Mouse (Mus musculus) midbrain, embryonic 12.5 days (tissue): ENCODE measurements at regions not wholly inside any gene's neighbourhood (a gene's known extent, or its start where the extent isn't known, plus 50 kb on each side); places are given as distances from the start of the nearest gene placed in this dataset.

Source experiments
- ATAC-seq: fragments of 200-750 bp; cut with Nextera tagmentation; 2 replicates; pipeline ENCODE4 v1.8.0; 2017; ENCODE audit warnings: low read depth, moderate TSS enrichment, moderate library complexity; ENCODE audit not compliant: low FRiP score
- H3K27ac ChIP-seq: fragments of 300-500 bp; sonication (generic); replicated peaks from 2 replicates; pipeline ENCODE4 v1.5.1; 2016; ENCODE audit warnings: mild to moderate bottlenecking
- H3K27me3 ChIP-seq: fragments of 300-500 bp; sonication (generic); 2 replicates; pipeline ENCODE4 v1.6.1; 2016; ENCODE audit warnings: mild to moderate bottlenecking
- H3K36me3 ChIP-seq: fragments of 300-500 bp; sonication (generic); 2 replicates; pipeline ENCODE4 v1.6.1; 2016
- H3K4me1 ChIP-seq: fragments of 300-500 bp; sonication (generic); 2 replicates; pipeline ENCODE4 v1.6.1; 2016
- H3K4me2 ChIP-seq: fragments of 300-500 bp; sonication (generic); replicated peaks from 2 replicates; pipeline ENCODE4 v1.6.1; 2016; ENCODE audit warnings: mild to moderate bottlenecking, moderate library complexity
- H3K4me3 ChIP-seq: fragments of 300-500 bp; sonication (generic); 2 replicates; pipeline ENCODE4 v1.5.1; 2016; ENCODE audit warnings: mild to moderate bottlenecking
- H3K9ac ChIP-seq: fragments of 300-500 bp; sonication (generic); replicated peaks from 2 replicates; pipeline ENCODE4 v1.6.1; 2016; ENCODE audit warnings: mild to moderate bottlenecking, moderate library complexity
- H3K9me3 ChIP-seq: fragments of 300-500 bp; sonication (generic); 2 replicates; pipeline ENCODE4 v1.6.1; 2016; ENCODE audit warnings: mild to moderate bottlenecking
- WGBS: fragments of 180-500 bp; shearing (Covaris S2); methylation state at CpG from one replicate; pipeline ENCODE4 v1.1.7; 2016; 5-methylcytosine and 5-hydroxymethylcytosine counted together

DNA sequence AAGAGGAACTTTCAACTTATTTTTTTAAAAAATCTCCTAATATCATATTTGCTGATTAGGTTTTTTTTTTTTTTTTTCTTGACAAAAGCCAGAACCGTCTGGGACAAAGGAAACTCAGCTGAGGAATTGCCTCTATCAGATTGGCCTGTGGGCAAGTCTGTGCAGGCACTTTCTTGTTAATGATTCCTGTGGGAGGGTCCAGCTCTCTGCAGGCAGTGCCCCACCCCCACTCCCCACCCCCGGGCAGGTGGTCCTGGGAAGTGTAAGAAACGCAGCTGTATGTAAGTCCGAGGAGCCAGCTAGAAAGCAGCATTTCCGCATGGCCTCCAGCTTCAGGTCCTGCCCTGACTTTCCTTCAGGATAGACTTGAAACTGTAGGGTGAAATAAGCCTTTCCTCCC lies 377.7 kb downstream of the Sox2 start:
- ATAC-seq = peak; percentile 62; the same call in 1 of the 2 replicates
- WGBS = 19% methylated on average over 5 of the region's 5 CpGs
- no peak overlapping the region for H3K9ac ChIP-seq

DNA sequence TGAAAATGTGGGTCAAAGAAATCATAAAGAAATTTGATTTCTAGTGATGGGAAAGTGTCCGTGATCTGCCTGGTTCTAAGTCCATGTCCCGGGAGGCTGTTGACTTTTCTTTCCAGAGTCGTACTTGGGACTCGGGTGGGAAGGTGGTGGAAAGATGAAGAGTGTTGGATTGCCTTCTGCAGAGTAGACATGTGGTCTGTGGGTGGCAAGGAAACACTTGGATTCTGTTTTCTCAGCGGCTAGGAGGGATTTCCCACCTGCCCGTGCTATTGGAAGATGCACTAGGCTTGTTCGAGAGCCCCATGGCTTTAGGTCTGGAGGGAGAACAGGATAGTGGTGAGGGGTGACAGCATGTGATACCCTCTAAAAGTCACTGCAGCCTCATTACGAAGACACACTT lies 379.7 kb downstream of the Sox2 start:
- H3K4me1 ChIP-seq = peaks cover 10% of the 10 kb centered on the region; the same call in 1 of the 2 replicates
- H3K27ac ChIP-seq = no peak overlapping the region
- H3K4me3 ChIP-seq = no peak overlapping the region
- whole genome bisulfite sequencing = 93% methylated on average over 8 of the region's 8 CpGs
- peaks cover 5% of the 10 kb centered on the region; the same call in 1 of the 2 replicates for H3K27me3 ChIP-seq
- no peaks in the 10 kb centered on the region for H3K36me3 ChIP-seq
- H3K9ac ChIP-seq = no peak overlapping the region
- no peak for ATAC-seq
- H3K4me2 ChIP-seq = no peak overlapping the region
- no peaks in the 10 kb centered on the region for H3K9me3 ChIP-seq

More for the DNA sequence above, 377.7 kb downstream of the Sox2 start:
- no peak overlapping the region for H3K4me2 ChIP-seq
- no peaks in the 10 kb centered on the region for H3K36me3 ChIP-seq
- no peak overlapping the region for H3K27ac ChIP-seq
- no peak overlapping the region for H3K4me3 ChIP-seq
- peaks cover 5% of the 10 kb centered on the region; the same call in 1 of the 2 replicates for H3K27me3 ChIP-seq
- no peaks in the 10 kb centered on the region for H3K9me3 ChIP-seq
- peaks cover 10% of the 10 kb centered on the region; the same call in 1 of the 2 replicates for H3K4me1 ChIP-seq

DNA sequence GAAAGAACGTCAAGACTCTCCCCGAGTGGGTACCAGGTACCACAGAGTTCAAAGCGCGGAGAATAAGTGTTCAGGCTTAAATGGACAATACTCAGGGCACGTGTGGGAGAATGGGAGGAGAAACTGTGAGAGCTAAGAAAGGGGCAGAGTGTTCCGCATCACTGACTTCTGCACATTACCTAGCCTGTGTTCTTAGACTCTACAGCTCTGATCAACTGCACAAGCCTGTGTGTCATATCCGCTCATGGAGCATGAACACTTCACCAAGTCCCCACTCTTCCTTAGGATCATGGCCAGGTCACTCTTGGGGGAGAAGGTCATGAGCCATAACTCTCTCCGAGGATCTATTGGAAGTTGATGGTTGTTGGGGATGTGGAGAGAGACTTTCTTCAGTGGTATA lies 383.4 kb downstream of the Sox2 start:
- Histone ChIP-seq H3K9me3 (no peaks in the 10 kb centered on the region), H3K9ac (no peak overlapping the region), H3K4me1 (no peaks in the 10 kb centered on the region), H3K27ac (no peak overlapping the region), H3K36me3 (no peaks in the 10 kb centered on the region), H3K27me3 (peaks cover 5% of the 10 kb centered on the region; the same call in 1 of the 2 replicates), H3K4me2 (no peak overlapping the region), H3K4me3 (no peak overlapping the region)
- WGBS = 78% methylated on average over 8 of the region's 8 CpGs
- ATAC-seq = no peak

DNA sequence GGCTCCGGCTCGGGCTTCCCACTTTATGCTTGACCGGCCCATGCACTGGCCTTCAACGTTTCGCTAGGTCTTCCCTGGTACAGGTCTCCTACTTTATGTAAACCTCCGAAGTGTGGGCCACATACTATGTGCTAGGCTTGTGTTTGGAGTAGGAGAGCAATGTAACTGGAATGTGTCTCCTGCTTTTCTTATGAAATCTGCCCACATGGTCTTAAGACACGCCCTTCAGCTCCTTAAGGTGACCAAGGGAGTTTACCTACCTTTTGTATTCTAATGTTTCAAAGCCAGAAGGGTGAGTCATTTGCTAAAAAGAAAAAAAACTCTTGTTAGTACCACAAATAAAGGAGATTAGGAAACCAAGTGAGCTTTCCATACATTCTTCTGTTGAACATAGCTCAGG lies 385.0 kb downstream of the Sox2 start:
- no peak for ATAC-seq
- Histone ChIP-seq H3K27ac (no peak overlapping the region), H3K4me3 (no peak overlapping the region), H3K9me3 (no peaks in the 10 kb centered on the region), H3K27me3 (no peaks in the 10 kb centered on the region), H3K36me3 (no peaks in the 10 kb centered on the region), H3K9ac (no peak overlapping the region), H3K4me1 (no peaks in the 10 kb centered on the region), H3K4me2 (no peak overlapping the region)
- WGBS = 84% methylated on average over 7 of the region's 7 CpGs

DNA sequence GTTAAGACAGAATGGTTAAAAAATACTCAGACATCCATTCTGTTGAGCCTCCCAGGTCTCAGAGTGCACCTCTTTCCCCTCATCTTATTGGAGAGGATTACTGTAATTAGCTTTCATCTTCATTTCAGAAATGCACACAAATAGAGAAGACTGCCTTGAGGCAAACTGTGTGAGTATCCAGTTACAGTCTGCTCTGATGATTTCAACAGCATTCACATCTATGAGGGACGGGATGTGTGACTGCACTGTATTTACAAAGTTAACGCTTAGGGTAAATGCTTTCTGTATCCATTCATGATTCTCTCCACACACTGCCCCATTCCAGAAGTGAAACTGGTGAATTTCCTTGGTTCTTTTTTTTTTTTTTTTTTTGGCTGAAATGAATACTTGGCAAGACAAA lies 393.5 kb downstream of the Sox2 start:
- H3K27ac ChIP-seq = no peak overlapping the region
- no peaks in the 10 kb centered on the region for H3K27me3 ChIP-seq
- no peaks in the 10 kb centered on the region for H3K9me3 ChIP-seq
- H3K4me1 ChIP-seq = 0 out of 2 replicates have a peak, but pooled peaks cover 5% of the 10 kb centered on the region
- no peak overlapping the region for H3K4me3 ChIP-seq
- no peak overlapping the region for H3K9ac ChIP-seq
- H3K36me3 ChIP-seq = no peaks in the 10 kb centered on the region
- 76% methylated on average over 2 of the region's 2 CpGs for WGBS
- H3K4me2 ChIP-seq = no peak overlapping the region
- ATAC-seq = no peak

DNA sequence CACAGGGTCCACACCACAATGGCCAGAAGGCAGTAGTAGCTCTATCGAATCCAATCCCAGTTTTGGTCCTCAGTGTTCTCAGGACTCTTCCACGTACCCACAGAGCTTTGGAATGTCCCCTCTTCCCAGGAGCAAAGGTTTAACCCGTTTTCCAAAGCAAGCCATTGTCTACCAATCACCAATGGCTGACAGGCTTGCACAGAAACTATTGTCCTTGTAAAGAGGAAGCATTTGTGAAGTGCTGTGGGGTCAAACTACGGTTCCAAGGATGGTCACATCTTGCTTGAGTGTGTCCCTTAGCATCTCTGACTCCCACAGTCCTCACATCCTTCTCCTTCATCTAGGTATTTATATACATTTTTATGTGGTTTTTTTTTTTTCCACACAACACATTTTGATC lies 409.2 kb downstream of the Sox2 start:
- H3K27me3 ChIP-seq = no peaks in the 10 kb centered on the region
- no peaks in the 10 kb centered on the region for H3K9me3 ChIP-seq
- H3K4me3 ChIP-seq = no peak overlapping the region
- H3K4me2 ChIP-seq = no peak overlapping the region
- peaks cover 19% of the 10 kb centered on the region for H3K4me1 ChIP-seq
- H3K36me3 ChIP-seq = no peaks in the 10 kb centered on the region
- 15% methylated on average over 4 of the region's 4 CpGs for WGBS
- no peak overlapping the region for H3K9ac ChIP-seq
- H3K27ac ChIP-seq = no peak overlapping the region
- no peak for ATAC-seq

DNA sequence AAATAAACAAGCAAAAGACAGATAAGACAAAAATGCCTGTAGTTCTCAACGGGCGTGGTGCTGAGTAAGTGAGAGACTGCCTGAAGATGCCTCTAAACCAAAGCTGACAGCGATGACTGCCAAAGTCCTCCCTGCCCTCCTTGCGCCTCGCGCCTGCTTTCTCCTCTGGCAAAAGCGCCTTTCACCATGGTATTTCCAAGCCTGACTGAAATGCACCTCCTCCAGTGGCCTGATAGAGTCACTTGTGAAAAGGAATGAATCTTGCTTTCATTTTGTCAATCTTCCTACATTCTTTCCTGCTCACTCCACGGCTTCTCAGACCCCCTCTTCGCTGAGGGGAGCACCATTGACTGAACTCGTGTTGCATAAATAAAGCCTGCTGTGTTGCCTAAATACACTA lies 409.8 kb downstream of the Sox2 start:
- Histone ChIP-seq H3K4me2 (peak overlapping the region; percentile 24), H3K9ac (0 out of 2 replicates have a peak overlapping the region, but pooled peaks have one; percentile 4), H3K36me3 (no peaks in the 10 kb centered on the region), H3K4me3 (no peak overlapping the region), H3K9me3 (no peaks in the 10 kb centered on the region), H3K4me1 (peaks cover 19% of the 10 kb centered on the region), H3K27ac (peak overlapping the region; percentile 11; the same call in 1 of the 2 replicates), H3K27me3 (no peaks in the 10 kb centered on the region)
- WGBS = 14% methylated on average over 10 of the region's 10 CpGs
- no peak for ATAC-seq

DNA sequence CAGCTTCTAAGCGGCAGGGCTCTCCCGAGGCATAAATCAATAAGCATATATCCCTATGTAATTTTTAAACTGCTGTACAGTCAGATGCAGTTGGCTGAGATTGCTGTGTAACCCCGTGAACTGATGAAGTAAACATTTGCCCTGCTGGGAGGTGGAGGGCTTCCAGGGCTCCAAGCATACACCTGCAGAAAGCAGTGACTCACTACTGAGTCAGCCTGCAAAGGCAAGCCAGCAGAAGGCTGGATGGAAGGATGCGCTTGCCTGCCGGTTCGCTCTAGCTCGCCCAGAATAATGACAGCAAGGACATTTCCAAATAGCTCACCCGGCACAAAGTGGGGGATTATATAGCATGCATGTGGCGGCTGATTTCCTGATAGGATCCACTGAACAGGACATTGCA lies 416.6 kb downstream of the Sox2 start:
- Histone ChIP-seq H3K27ac (no peak overlapping the region), H3K4me2 (no peak overlapping the region), H3K9ac (no peak overlapping the region), H3K9me3 (0 out of 2 replicates have a peak, but pooled peaks cover 3% of the 10 kb centered on the region), H3K4me1 (peaks cover 2% of the 10 kb centered on the region; the same call in 1 of the 2 replicates), H3K36me3 (no peaks in the 10 kb centered on the region), H3K4me3 (no peak overlapping the region), H3K27me3 (no peaks in the 10 kb centered on the region; the same call in 1 of the 2 replicates)
- 41% methylated on average over 9 of the region's 9 CpGs for WGBS
- ATAC-seq = no peak

DNA sequence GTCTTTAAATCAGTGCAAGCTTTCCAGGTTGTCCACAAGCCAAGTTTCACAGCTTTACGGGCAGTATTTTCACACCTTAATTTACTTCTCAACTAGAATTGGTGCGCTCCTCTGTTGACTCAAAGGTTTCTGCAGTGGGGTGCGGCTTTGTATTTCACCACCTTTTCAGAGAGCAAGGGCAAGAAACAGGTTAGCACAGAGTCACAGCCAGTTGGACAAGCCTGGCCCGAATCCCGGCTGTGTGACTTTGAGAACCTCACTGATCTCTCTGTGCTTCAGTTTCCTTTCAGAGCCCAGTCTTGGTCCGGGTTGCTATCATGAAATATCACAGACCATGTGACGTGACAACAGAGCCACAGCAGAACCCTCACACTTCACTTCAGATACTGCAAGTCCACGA lies 418.4 kb downstream of the Sox2 start:
- 0 out of 2 replicates have a peak, but pooled peaks cover 3% of the 10 kb centered on the region for H3K9me3 ChIP-seq

DNA sequence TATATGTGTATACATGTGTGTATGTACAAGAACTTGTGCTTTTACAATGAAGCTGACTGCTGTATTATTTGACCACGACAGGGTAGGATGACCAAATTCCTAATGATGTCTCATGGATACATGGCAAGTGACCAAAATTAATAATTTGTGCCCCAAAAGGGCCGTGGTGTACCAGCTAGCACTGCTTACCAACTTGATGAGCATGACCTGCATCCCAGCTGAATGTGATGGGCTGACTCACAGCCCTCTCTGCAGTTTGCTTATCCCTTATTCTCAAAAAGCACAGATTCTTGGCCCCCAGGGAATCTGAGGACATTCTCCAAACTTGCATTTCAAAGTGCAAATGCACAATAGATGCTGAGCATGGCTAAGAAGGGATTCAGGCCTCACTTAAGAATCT lies 420.8 kb downstream of the Sox2 start:
- H3K27ac ChIP-seq = no peak overlapping the region
- no peak overlapping the region for H3K4me2 ChIP-seq
- no peak for ATAC-seq
- no peak overlapping the region for H3K9ac ChIP-seq
- H3K9me3 ChIP-seq = 0 out of 2 replicates have a peak, but pooled peaks cover 3% of the 10 kb centered on the region
- H3K4me3 ChIP-seq = no peak overlapping the region
- 74% methylated on average over 2 of the region's 2 CpGs for WGBS
- no peaks in the 10 kb centered on the region for H3K36me3 ChIP-seq
- no peaks in the 10 kb centered on the region; the same call in 1 of the 2 replicates for H3K27me3 ChIP-seq
- peaks cover 2% of the 10 kb centered on the region; the same call in 1 of the 2 replicates for H3K4me1 ChIP-seq

More for the DNA sequence above, 418.4 kb downstream of the Sox2 start:
- H3K27me3 ChIP-seq = no peaks in the 10 kb centered on the region; the same call in 1 of the 2 replicates
- H3K36me3 ChIP-seq = no peaks in the 10 kb centered on the region
- H3K4me3 ChIP-seq = no peak overlapping the region
- no peak overlapping the region for H3K9ac ChIP-seq
- H3K27ac ChIP-seq = no peak overlapping the region
- WGBS = 99% methylated on average over 8 of the region's 8 CpGs
- no peak for ATAC-seq
- H3K4me1 ChIP-seq = peaks cover 2% of the 10 kb centered on the region; the same call in 1 of the 2 replicates
- no peak overlapping the region for H3K4me2 ChIP-seq

DNA sequence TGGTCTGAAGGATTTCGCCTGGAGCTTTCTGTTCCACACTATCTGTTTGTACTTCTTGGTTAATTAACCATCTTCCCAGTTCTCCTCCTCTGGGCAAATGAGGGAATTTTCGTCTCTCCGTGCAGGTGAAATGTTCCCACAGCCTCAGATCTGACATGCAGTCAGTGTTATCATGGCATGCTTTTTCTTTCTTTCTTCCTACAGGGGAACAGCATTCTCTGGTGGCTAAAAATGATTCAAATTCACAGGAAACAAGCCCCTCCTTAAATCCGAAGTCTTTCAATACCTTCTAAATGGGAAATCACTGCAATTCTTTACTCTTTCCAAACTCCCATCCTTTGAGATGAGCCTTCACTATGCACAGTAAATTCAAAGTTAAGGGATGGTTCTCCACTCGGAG lies 429.7 kb downstream of the Sox2 start:
- 65% methylated on average over 5 of the region's 5 CpGs for WGBS
- no peak overlapping the region for H3K27ac ChIP-seq

DNA sequence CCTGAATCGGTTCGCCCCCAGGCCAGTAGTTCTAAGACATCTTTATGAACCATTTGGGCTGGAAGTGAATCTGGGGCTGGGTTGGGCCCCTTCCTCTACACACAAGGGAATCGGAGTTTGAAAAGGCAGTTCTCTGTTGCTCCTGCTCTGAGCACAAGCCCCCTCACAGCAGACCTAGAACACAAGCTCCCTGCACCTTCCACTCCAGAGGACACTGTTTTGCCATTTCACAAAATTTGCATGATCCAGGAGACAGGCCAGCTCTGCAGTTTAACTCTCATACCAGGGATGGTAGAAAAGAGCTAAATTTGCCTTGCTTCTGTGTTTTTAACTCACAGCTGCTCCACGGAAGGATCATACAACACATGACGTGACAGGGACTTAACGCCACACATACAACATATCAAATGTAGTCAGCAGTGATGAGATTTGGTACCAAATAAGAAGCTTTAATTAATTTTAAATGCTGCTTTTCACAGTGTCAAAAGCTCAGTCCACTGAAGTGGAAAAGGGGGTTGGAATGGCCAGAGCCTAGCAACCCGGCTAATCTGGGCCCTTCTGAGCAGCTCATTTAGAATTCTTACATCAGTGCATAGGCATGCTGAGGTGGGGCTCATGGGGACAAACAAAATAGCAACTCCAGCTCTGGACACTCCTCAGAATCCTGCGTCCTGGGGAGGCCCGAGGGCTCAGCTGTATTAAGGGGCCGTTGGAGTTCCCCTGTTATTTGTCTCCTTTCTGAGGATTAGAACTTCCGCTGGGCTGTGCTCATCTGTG lies 434.1 kb downstream of the Sox2 start:
- Histone ChIP-seq H3K4me2 (peak overlapping the region; percentile 15; the same call in 1 of the 2 replicates), H3K4me1 (peaks cover 58% of the 10 kb centered on the region), H3K36me3 (no peaks in the 10 kb centered on the region), H3K27me3 (0 out of 2 replicates have a peak, but pooled peaks cover 4% of the 10 kb centered on the region), H3K9ac (no peak overlapping the region), H3K9me3 (no peaks in the 10 kb centered on the region), H3K27ac (peak overlapping the region; percentile 90), H3K4me3 (no peak overlapping the region)
- ATAC-seq = peak; percentile 88
- WGBS = 16% methylated on average over 11 of the region's 11 CpGs

More for the DNA sequence above, 429.7 kb downstream of the Sox2 start:
- 0 out of 2 replicates have a peak, but pooled peaks cover 4% of the 10 kb centered on the region for H3K27me3 ChIP-seq
- H3K36me3 ChIP-seq = no peaks in the 10 kb centered on the region
- H3K4me2 ChIP-seq = no peak overlapping the region
- no peak for ATAC-seq
- peaks cover 21% of the 10 kb centered on the region for H3K4me1 ChIP-seq
- no peak overlapping the region for H3K9ac ChIP-seq
- H3K4me3 ChIP-seq = no peak overlapping the region
- no peaks in the 10 kb centered on the region for H3K9me3 ChIP-seq
